Mouse (Mus musculus) hindbrain, embryonic 13.5 days (tissue): ENCODE results near the gene Apobr. TPM values are rescaled to one million over a fixed set of nuclear protein-coding genes. Genes with fewer than 3 reads are reported as not detected.

Experiments
- ATAC-seq: fragments of 200-750 bp; cut with Nextera tagmentation; 2 replicates; pipeline ENCODE4 v1.8.0; 2017; ENCODE audit warnings: moderate TSS enrichment; ENCODE audit not compliant: low FRiP score
- H3K27ac ChIP-seq: fragments of 300-500 bp; sonication (generic); 2 replicates; pipeline ENCODE4 v1.5.1; 2015; ENCODE audit warnings: inconsistent platforms, mild to moderate bottlenecking, moderate library complexity
- H3K27me3 ChIP-seq: fragments of 300-500 bp; sonication (generic); 2 replicates; pipeline ENCODE4 v1.6.1; 2015; ENCODE audit warnings: mild to moderate bottlenecking, inconsistent platforms
- H3K36me3 ChIP-seq: fragments of 300-500 bp; sonication (generic); 2 replicates; pipeline ENCODE4 v1.6.1; 2015; ENCODE audit warnings: mild to moderate bottlenecking, inconsistent platforms
- H3K4me1 ChIP-seq: fragments of 300-500 bp; sonication (generic); replicated peaks from 2 replicates; pipeline ENCODE4 v1.6.1; 2015; ENCODE audit warnings: inconsistent platforms
- H3K4me2 ChIP-seq: fragments of 300-500 bp; sonication (generic); 2 replicates; pipeline ENCODE4 v1.6.1; 2015; ENCODE audit warnings: inconsistent platforms, mild to moderate bottlenecking, moderate library complexity
- H3K4me3 ChIP-seq: fragments of 300-500 bp; sonication (generic); 2 replicates; pipeline ENCODE4 v1.5.1; 2015; ENCODE audit warnings: mild to moderate bottlenecking, inconsistent platforms
- H3K9ac ChIP-seq: fragments of 300-500 bp; sonication (generic); 2 replicates; pipeline ENCODE4 v1.6.1; 2015; ENCODE audit warnings: mild to moderate bottlenecking, inconsistent platforms
- H3K9me3 ChIP-seq: fragments of 300-500 bp; sonication (generic); 2 replicates; pipeline ENCODE4 v1.6.1; 2016; ENCODE audit warnings: inconsistent platforms
- WGBS: fragments of 180-500 bp; shearing (Covaris S2); methylation state at CpG from one replicate; pipeline ENCODE4 v1.1.7; 2015; 5-methylcytosine and 5-hydroxymethylcytosine counted together
- polyA plus RNA-seq: library from polyadenylated mRNA; unstranded; fragments of >200 nt; fragmentation: Nextera tagmentation; extraction: Ambion mirVana; gene quantifications from 2 replicates; pipeline ENCODE4 v1.2.1, GENCODE M21; 2015

Gene Apobr
- polyA plus RNA-seq, 1 experiment from 2014 or later: 0.68 TPM

DNA sequence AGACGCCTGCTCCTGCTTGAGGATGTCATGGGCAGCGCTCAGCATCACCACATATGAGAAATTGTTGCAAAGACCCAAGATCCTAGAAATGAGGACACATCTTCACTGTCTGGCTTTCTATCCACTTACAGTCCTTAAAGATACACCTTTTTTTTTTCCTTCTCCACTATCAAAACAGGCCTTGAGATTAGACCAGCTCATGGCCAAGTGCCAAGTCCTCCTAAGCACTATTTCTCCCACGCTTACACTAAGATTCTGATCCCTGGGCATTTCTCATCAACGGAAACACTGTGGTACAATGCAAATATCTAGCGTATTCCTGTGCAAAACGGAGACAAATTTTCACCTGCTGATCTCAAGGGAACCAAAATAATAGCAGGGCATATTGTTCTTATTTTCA is 3.1 kb upstream of the Apobr start:
- H3K9me3 ChIP-seq: no peaks in the 10 kb centered on the region
- 0 out of 2 replicates have a peak overlapping the region, but pooled peaks have one; percentile 18 for H3K4me2 ChIP-seq
- H3K27me3 ChIP-seq: peaks cover 20% of the 10 kb centered on the region
- peak overlapping the region; percentile 43; the same call in 1 of the 2 replicates for H3K9ac ChIP-seq
- no peak overlapping the region for H3K4me3 ChIP-seq
- H3K36me3 ChIP-seq: peaks cover 29% of the 10 kb centered on the region
- WGBS: 91% methylated on average over 6 of the region's 6 CpGs
- no peak for ATAC-seq
- peaks cover 20% of the 10 kb centered on the region for H3K4me1 ChIP-seq
- no peak overlapping the region for H3K27ac ChIP-seq

DNA sequence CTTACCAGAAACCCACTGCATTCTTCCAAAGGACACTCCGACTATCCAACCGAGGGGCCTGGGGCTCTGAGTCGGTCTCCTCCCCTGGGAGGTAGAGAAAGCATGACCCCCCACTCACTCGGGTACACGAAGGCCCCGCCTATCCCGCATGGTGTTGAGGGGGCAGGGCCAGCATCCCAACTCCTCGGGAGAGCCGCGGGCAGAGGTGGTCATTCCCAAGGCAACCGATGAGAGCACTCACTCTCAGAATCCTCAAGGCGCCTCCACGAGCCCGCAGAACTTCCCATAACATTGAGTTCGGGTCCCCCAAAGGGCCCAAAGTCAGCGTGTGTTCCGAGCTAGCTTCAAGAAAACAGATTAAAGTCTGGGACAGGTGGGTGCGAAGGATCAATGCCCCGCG is 2.0 kb upstream of the Apobr start:
- Histone ChIP-seq H3K9ac (peak overlapping the region; percentile 74), H3K36me3 (peaks cover 20% of the 10 kb centered on the region), H3K4me2 (peak overlapping the region; percentile 92), H3K27me3 (peaks cover 30% of the 10 kb centered on the region), H3K9me3 (no peaks in the 10 kb centered on the region), H3K4me1 (peaks cover 23% of the 10 kb centered on the region), H3K27ac (no peak overlapping the region), H3K4me3 (peak overlapping the region; percentile 60)
- peak; percentile 63 for ATAC-seq
- WGBS: 1% methylated on average over 20 of the region's 20 CpGs

DNA sequence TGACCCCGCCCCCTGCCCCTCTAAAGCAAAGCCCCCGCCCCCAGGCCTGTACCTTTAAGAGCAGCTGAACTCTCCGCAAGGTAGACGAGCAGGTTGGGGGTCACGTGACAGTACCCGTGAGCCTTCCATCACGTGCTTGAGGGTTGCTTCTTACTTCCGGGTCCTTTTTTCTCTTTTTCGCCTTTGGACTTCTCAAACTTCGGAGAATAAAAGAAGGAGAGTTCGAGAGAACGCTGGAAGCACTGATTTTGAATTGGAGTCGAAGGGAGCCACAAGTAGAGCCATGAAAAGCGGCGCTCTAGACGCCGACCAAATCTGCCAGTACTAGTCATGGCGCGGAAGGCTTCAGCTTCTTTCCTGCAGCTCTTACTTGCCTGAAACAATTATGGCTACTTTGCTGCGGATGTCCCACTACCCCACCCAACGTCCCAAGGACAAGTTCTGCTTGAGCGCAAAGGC is 1.5 kb upstream of the Apobr start:
- peak overlapping the region; percentile 74 for H3K9ac ChIP-seq
- H3K27ac ChIP-seq: peak overlapping the region; percentile 88
- peaks cover 15% of the 10 kb centered on the region for H3K36me3 ChIP-seq
- ATAC-seq: peak; percentile 92
- no peaks in the 10 kb centered on the region for H3K9me3 ChIP-seq
- under 1% methylated on average over 22 of the region's 22 CpGs for WGBS
- H3K4me3 ChIP-seq: peak overlapping the region; percentile 60
- peak overlapping the region; percentile 92 for H3K4me2 ChIP-seq
- peaks cover 28% of the 10 kb centered on the region for H3K4me1 ChIP-seq
- peaks cover 33% of the 10 kb centered on the region for H3K27me3 ChIP-seq

DNA sequence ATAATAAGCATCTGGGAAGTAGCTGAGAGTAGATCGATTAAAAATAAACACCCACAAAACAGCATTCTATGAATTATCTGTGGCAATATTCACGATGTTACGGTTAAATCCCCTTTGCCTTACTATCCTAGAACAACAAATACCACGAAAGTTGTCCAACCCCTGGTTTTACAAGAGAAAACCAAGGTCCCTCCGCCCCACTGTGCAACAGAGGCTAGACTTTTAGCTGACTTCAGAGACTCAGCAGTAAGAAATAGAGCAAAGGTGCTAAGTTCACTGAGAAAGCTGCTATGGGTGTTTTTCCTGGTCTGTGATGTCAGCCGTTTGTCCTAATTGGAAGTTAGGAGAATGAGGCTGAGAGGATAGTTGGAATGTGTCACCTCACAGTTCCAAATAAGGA is 981 bp upstream of the Apobr start:
- Histone ChIP-seq H3K9me3 (no peaks in the 10 kb centered on the region), H3K36me3 (peaks cover 10% of the 10 kb centered on the region; the same call in 1 of the 2 replicates), H3K27ac (peak overlapping the region; percentile 88), H3K4me3 (peak overlapping the region; percentile 60), H3K4me2 (peak overlapping the region; percentile 92), H3K4me1 (peaks cover 28% of the 10 kb centered on the region), H3K27me3 (peaks cover 37% of the 10 kb centered on the region), H3K9ac (peak overlapping the region; percentile 74)
- no peak for ATAC-seq
- 59% methylated on average over 6 of the region's 6 CpGs for WGBS

DNA sequence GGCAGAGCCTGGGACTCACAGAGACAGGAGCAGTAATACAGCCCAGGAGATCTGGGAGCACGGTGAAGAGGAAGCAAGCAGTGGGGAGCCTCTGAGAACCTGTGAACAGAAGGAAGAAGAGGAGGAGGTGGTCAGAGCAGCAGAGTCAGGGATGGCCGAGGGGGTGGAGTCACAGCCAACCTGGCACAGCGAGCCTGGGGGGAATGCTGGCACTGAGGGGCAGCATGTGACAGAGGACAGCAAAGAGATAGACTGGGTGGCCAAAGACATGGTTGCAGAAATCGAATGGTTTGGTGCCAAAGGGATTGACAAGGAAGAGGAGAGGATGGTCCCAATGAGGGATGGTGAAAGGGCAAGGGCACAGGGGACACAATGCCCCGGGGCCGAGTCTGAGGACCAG is 975 bp downstream of the Apobr start, which contains the start of gene Cln3:
Gene Cln3, minus strand, starts transcription at position 101 of the 400 bp plus-strand sequence.
- ATAC-seq: no peak
- H3K27me3 ChIP-seq: peaks cover 41% of the 10 kb centered on the region
- no peaks in the 10 kb centered on the region for H3K9me3 ChIP-seq
- H3K9ac ChIP-seq: no peak within 1 kb of the TSS; the same call in 1 of the 2 replicates
- H3K27ac ChIP-seq: no peak within 1 kb of the TSS
- no peaks in the 10 kb centered on the region for H3K36me3 ChIP-seq
- no peak within 1 kb of the TSS for H3K4me3 ChIP-seq
- 77% methylated on average over 6 of the region's 6 CpGs for WGBS
- H3K4me1 ChIP-seq: peaks cover 28% of the 10 kb centered on the region
- H3K4me2 ChIP-seq: no peak within 1 kb of the TSS

DNA sequence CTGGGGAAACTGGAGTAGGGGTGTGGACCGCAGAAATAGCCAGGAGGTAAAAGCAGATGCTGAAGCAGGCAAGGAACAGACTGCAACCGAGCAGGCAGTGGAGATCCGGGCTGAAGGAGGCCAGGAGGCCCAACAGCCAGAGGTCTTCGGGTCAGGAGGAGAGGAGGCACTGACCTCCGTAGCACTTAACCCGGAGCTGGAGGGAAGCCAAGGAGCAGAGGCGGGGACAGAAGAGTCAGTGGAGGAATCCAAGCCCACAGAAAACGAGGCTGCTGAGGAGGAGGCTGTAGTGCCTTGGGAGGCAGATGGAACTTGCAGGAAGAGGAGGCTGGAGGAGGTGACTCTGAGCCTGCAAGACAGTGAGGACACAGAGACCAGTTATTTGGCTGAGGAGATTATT is 2.1 kb downstream of the Apobr start:
- Histone ChIP-seq H3K4me2 (no peak overlapping the region), H3K9ac (no peak overlapping the region; the same call in 1 of the 2 replicates), H3K9me3 (no peaks in the 10 kb centered on the region), H3K36me3 (no peaks in the 10 kb centered on the region), H3K4me1 (peaks cover 18% of the 10 kb centered on the region), H3K4me3 (no peak overlapping the region), H3K27ac (no peak overlapping the region), H3K27me3 (peaks cover 41% of the 10 kb centered on the region)
- no peak for ATAC-seq
- WGBS: 72% methylated on average over 8 of the region's 8 CpGs

- H3K4me3 ChIP-seq: no peak overlapping the region
- H3K36me3 ChIP-seq: no peaks in the 10 kb centered on the region
- WGBS: 4% methylated on average over 16 of the region's 16 CpGs
- H3K9me3 ChIP-seq: no peaks in the 10 kb centered on the region
- H3K27ac ChIP-seq: no peak overlapping the region
- ATAC-seq: no peak; the same call in 1 of the 2 replicates
- peaks cover 41% of the 10 kb centered on the region for H3K27me3 ChIP-seq
- H3K4me1 ChIP-seq: peaks cover 11% of the 10 kb centered on the region
- H3K4me2 ChIP-seq: peak overlapping the region; percentile 42
- peak overlapping the region; percentile 40 for H3K9ac ChIP-seq
Measured at GRCm38 (mm10) chr7:126587779-126588178, 3.0 kb downstream of the Apobr start.

DNA sequence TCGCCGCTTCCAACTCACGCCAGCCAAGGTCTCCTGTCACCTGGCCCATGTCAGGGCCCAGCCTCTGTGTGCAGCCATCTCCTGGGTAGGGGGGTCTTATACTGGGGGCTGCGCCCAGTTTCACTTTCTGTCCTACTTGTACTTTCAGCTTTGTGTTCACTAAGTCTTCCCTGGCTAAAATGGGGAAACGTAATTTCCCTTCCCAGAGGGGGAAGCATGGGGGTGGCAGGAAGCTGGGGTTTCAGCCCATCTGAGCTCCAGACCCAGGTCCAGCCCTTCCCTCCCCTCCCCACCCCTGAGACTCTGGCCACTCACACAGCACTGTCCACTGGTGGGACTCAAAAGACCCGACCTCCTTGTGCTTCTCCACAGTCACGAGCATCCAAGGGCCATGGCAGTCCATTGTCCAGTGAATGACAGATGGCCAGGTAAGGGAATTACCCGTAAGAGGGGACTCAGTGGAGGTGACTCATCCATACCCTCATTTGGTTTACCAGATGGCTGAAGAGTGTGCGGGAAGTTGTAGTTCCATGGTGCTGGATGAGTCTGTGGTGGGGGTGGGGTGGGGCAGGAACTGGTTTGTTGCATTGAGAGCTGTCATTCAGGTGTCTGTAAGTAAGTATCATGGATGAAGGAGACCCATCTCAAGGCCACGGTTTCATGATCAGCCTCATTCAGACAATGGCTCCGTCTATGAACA is 10.3 kb downstream of the Apobr start, which contains the start of gene Il27:
Gene Il27, minus strand, starts transcription at position 80 of the 700 bp plus-strand sequence.
- 84% methylated on average over 11 of the region's 11 CpGs for WGBS

DNA sequence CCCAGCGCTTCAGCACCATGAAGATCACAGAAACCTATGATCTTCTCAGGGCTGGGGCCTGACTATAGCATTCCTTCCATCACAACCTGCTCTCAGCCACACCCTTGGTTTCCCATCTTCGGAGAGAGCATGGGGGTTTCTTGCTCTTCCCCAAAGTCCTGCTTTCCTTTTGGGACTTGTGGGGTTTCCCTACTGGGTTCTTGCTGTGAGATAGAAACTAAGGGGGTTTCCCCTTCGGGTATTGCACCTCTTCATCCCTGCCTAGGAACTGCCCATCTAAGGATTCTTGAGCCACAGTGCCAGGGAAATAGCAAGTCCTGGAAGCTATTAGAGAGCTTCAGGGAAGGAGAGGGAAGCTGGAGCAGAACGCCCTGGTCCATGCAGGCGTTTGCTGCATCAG is 11.1 kb downstream of the Apobr start:
- Histone ChIP-seq H3K9me3 (no peaks in the 10 kb centered on the region), H3K4me1 (no peaks in the 10 kb centered on the region), H3K27ac (no peak overlapping the region), H3K9ac (no peak overlapping the region), H3K36me3 (no peaks in the 10 kb centered on the region), H3K4me3 (no peak overlapping the region), H3K4me2 (no peak overlapping the region), H3K27me3 (0 out of 2 replicates have a peak, but pooled peaks cover 6% of the 10 kb centered on the region)
- 84% methylated on average over 5 of the region's 5 CpGs for WGBS
- ATAC-seq: no peak

More for the DNA sequence above, 10.3 kb downstream of the Apobr start, which contains the start of gene Il27:
- no peaks in the 10 kb centered on the region for H3K36me3 ChIP-seq
- H3K27ac ChIP-seq: no peak within 1 kb of the TSS
- H3K9ac ChIP-seq: no peak within 1 kb of the TSS
- H3K4me1 ChIP-seq: no peaks in the 10 kb centered on the region
- no peak within 1 kb of the TSS for H3K4me3 ChIP-seq
- 0 out of 2 replicates have a peak, but pooled peaks cover 6% of the 10 kb centered on the region for H3K27me3 ChIP-seq
- no peak within 1 kb of the TSS for H3K4me2 ChIP-seq
- ATAC-seq: no peak
- no peaks in the 10 kb centered on the region for H3K9me3 ChIP-seq

GRCm38 (mm10) chr7:126596414-126596813 is 11.7 kb downstream of the Apobr start:
- no peak overlapping the region for H3K4me2 ChIP-seq
- ATAC-seq: no peak
- no peaks in the 10 kb centered on the region for H3K9me3 ChIP-seq
- H3K4me3 ChIP-seq: no peak overlapping the region
- H3K27ac ChIP-seq: no peak overlapping the region
- H3K9ac ChIP-seq: no peak overlapping the region
- H3K4me1 ChIP-seq: no peaks in the 10 kb centered on the region
- H3K27me3 ChIP-seq: 0 out of 2 replicates have a peak, but pooled peaks cover 6% of the 10 kb centered on the region
- no peaks in the 10 kb centered on the region for H3K36me3 ChIP-seq
- whole genome bisulfite sequencing: 81% methylated on average over 6 of the region's 6 CpGs

DNA sequence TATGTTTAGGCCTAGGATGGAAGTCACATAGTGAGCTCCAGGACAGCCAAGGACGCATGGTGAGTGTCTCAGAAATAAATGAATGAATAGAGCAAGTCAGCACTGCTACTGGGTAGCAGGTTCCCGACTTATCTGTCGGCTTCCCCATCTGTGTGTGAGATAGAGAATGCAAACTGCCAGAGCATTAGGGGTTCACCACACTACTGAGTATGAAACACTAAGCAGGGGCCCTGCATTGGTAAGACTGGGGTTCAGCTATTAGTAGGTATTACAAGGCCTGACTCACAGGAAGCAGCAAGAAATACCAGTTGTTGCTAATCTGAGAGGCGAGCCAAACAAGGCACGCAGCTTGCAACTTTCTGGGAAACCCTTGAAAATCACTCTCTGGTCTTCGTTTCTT is 14.2 kb downstream of the Apobr start:
- Histone ChIP-seq H3K36me3 (no peaks in the 10 kb centered on the region), H3K27ac (no peak overlapping the region), H3K9me3 (no peaks in the 10 kb centered on the region), H3K4me1 (no peaks in the 10 kb centered on the region), H3K27me3 (0 out of 2 replicates have a peak, but pooled peaks cover 6% of the 10 kb centered on the region), H3K9ac (no peak overlapping the region), H3K4me3 (no peak overlapping the region), H3K4me2 (no peak overlapping the region)
- ATAC-seq: no peak
- WGBS: 86% methylated on average over 6 of the region's 6 CpGs

DNA sequence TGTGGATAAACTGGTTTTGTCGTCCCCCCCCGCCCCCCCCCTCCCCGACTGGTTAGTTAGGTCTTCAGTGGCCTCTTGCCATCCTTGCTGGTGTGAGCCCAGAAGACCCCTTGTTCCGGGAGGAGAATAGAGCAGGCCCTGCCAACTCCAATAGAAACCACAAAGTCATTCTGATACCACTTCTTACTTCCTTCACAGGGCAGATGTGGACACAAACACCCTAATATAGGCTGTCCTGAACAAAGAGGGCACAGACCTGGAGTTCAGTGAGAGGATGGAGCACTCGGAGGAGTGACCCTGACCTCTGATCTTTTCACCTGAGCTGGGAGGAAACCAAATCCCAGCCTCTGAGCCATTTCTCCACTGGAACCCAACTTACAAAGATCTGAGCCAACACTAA is 17.2 kb downstream of the Apobr start:
- no peak overlapping the region for H3K4me3 ChIP-seq
- H3K9me3 ChIP-seq: no peaks in the 10 kb centered on the region
- H3K4me2 ChIP-seq: no peak overlapping the region
- H3K27ac ChIP-seq: no peak overlapping the region
- no peaks in the 10 kb centered on the region for H3K27me3 ChIP-seq
- no peak for ATAC-seq
- H3K36me3 ChIP-seq: no peaks in the 10 kb centered on the region
- H3K9ac ChIP-seq: no peak overlapping the region
- WGBS: 46% methylated on average over 5 of the region's 5 CpGs
- no peaks in the 10 kb centered on the region for H3K4me1 ChIP-seq

GRCm38 (mm10) chr7:126602650-126603049 is 17.9 kb downstream of the Apobr start:
- Histone ChIP-seq H3K9ac (no peak overlapping the region), H3K4me3 (no peak overlapping the region), H3K27me3 (no peaks in the 10 kb centered on the region), H3K4me2 (no peak overlapping the region), H3K27ac (no peak overlapping the region), H3K4me1 (no peaks in the 10 kb centered on the region), H3K9me3 (no peaks in the 10 kb centered on the region), H3K36me3 (no peaks in the 10 kb centered on the region)
- WGBS: 85% methylated on average over 3 of the region's 3 CpGs
- ATAC-seq: no peak
